Mouse (Mus musculus) liver, postnatal 0 days (tissue): ENCODE measurements around the gene Kctd11.

Experiments
- CTCF ChIP-seq: sonication (generic); IDR thresholded peaks from 2 replicates; pipeline ENCODE4 v1.5.1; 2016; ENCODE audit warnings: antibody characterized with exemption, low read depth
- EP300 ChIP-seq: IDR thresholded peaks from 2 replicates; pipeline ENCODE4 v1.6.1; 2016; ENCODE audit warnings: antibody characterized with exemption, low read depth, mild to moderate bottlenecking

DNA sequence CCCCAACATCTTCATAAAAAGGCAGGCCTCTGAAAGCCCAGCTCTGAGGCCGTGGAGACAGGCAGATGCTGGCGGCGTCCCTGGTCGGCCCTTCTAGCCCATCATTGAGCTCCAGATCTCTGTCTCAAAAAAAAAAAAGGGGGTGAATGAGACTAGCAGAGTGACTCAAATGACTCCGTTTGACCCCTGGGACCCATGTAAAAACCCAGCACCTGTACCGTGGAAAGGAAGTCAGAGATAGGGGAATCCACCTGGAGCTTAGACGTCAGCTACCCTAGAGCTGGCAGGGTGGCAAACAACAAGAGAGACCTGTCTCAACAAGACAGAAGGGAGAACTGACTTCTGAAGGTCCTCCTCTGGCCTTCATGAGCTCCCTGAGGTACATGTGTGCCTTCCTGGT lies 9.4 kb downstream of the Kctd11 start:
- TF ChIP-seq CTCF, result no peak
- TF ChIP-seq EP300, result no peak
